Comparison of ENCODE assay signal across 22 mouse cellular contexts in genomic region chr16:31293761-31294160, GRCm38 (mm10). TPM values are rescaled to one million over a fixed set of nuclear protein-coding genes. Genes with fewer than 3 reads are reported as not detected.
DNase-seq lines count a peak whose midpoint lies in the region; ATAC-seq and TF ChIP-seq lines count a peak whose summit lies in the region.
"Had no signal": no experiment of that assay in that cellular context is flagged by ENCODE, and none has a peak within 500 bp of the region (broad histone marks: within the 10 kb centered on the region; RNA-seq: fewer than 3 reads in every experiment).

No protein-coding gene starts in this region.

- in situ Hi-C loops in CH12.LX (cut with MboI; ENCODE audit: low pct_ligation_motif_present, low pct_unique_long_range_greater_than_20kb, low sequenced_read_pairs), result no loop called here

- no peak for TF ChIP-seq CTCF in CH12.LX (conservative IDR thresholded peaks at IDR 0.05 in 1 of 2, IDR thresholded peaks at IDR 0.05 in 1 of 2; ENCODE audit: low read depth in 2 of 2, low read length in 2 of 2)

- H3K9me3 ChIP-seq in CH12.LX (replicated peaks; ENCODE audit: low read length), result no peaks in the 10 kb centered on the region
- no peaks in the 10 kb centered on the region for H3K9me3 ChIP-seq in midbrain, embryonic 14.5 days (ENCODE audit: control insufficient read depth, low read length)
- H3K9me3 ChIP-seq: embryonic facial prominence, embryonic 10.5 days; forebrain, embryonic 13.5 days; heart, embryonic 10.5 days; hindbrain, embryonic 12.5 days had no signal

- no peak for DNase-seq in CH12.LX (ENCODE audit: extremely low read depth)
- peak; percentile 16 for DNase-seq in brain, adult 2 months (ENCODE audit: low read depth, low spot score)
- DNase-seq in urinary bladder, postnatal 25 days (ENCODE audit: low spot score), result no peak
- no peak for DNase-seq in midbrain, embryonic 14.5 days
- no peak for DNase-seq in spleen, postnatal 14 days (ENCODE audit: low spot score in 2 of 2)
- no peak for DNase-seq in thymus, postnatal 36 days
- DNase-seq: adrenal gland, postnatal 14 days; cerebellum, adult 18-20 months; cerebellum, adult 9-11 months; cerebellum, postnatal 36 days; gastrocnemius, adult 2 months; gastrocnemius, postnatal 25 days; heart, adult 18-20 months had no signal

- ATAC-seq in megakaryocyte, adult 5-6 weeks (ENCODE audit: poor library complexity, severe bottlenecking), result peak; percentile 54
- ATAC-seq in midbrain, embryonic 14.5 days (ENCODE audit: low FRiP score, low TSS enrichment), result no peak
- ATAC-seq: activated CD4-positive, CD25-positive, alpha-beta regulatory T cell, adult 4 months; forebrain, embryonic 13.5 days; hindbrain, embryonic 16.5 days; inflammation-experienced regulatory T-cells, adult 6 months; intestine, postnatal 0 days had no signal

- TF ChIP-seq POLR2A in CH12.LX (IDR thresholded peaks at IDR 0.05; ENCODE audit: low read depth, low read length), result no peak

- H3K4me3 ChIP-seq in CH12.LX (replicated peaks in 1 of 3; ENCODE audit: low read depth in 2 of 3, low read length in 2 of 3, poor library complexity in 1 of 3), result no peak overlapping the region
- H3K4me3 ChIP-seq in midbrain, embryonic 14.5 days (replicated peaks; ENCODE audit: low read depth, low read length), result no peak overlapping the region
- H3K4me3 ChIP-seq: embryonic facial prominence, embryonic 10.5 days; forebrain, embryonic 13.5 days; gastrocnemius, adult 2 months; heart, embryonic 10.5 days; hindbrain, embryonic 12.5 days had no signal

- TF ChIP-seq RAD21 in CH12.LX (IDR thresholded peaks at IDR 0.05; ENCODE audit: low read depth, low read length), result no peak

- H3K9ac ChIP-seq in CH12.LX (ENCODE audit: insufficient read depth, low read depth), result no peak overlapping the region
- no peak overlapping the region for H3K9ac ChIP-seq in midbrain, embryonic 14.5 days (replicated peaks; ENCODE audit: low read length)
- H3K9ac ChIP-seq: forebrain, embryonic 13.5 days; hindbrain, embryonic 12.5 days had no signal

- H3K36me3 ChIP-seq in CH12.LX (replicated peaks in 1 of 2; ENCODE audit: control insufficient read depth in 1 of 2, insufficient read depth in 1 of 2, low read length in 1 of 2), result no peaks in the 10 kb centered on the region
- H3K36me3 ChIP-seq in midbrain, embryonic 14.5 days (ENCODE audit: control insufficient read depth, insufficient read depth, low read length), result no peaks in the 10 kb centered on the region
- H3K36me3 ChIP-seq: embryonic facial prominence, embryonic 10.5 days; heart, embryonic 10.5 days; hindbrain, embryonic 12.5 days had no signal

- no peak overlapping the region for H3K27ac ChIP-seq in CH12.LX (ENCODE audit: insufficient read depth, low read depth)
- H3K27ac ChIP-seq in midbrain, embryonic 14.5 days (replicated peaks; ENCODE audit: low read depth, low read length), result no peak overlapping the region
- H3K27ac ChIP-seq: embryonic facial prominence, embryonic 10.5 days; forebrain, embryonic 13.5 days; gastrocnemius, adult 2 months; heart, embryonic 10.5 days; hindbrain, embryonic 12.5 days had no signal

- peaks cover 4 to 10% of the 10 kb centered on the region in 2 experiments; a peak in 3 of 4 replicates for H3K4me1 ChIP-seq in CH12.LX (ENCODE audit: control insufficient read depth in 1 of 2, insufficient read depth in 2 of 2)
- H3K4me1 ChIP-seq in midbrain, embryonic 14.5 days (ENCODE audit: control insufficient read depth, insufficient read depth, low read length), result no peaks in the 10 kb centered on the region
- H3K4me1 ChIP-seq: forebrain, embryonic 13.5 days; hindbrain, embryonic 12.5 days had no signal

- no peaks in the 10 kb centered on the region for H3K27me3 ChIP-seq in CH12.LX (replicated peaks)
- no peaks in the 10 kb centered on the region for H3K27me3 ChIP-seq in midbrain, embryonic 14.5 days (ENCODE audit: control insufficient read depth, insufficient read depth, low read length)
- H3K27me3 ChIP-seq: forebrain, embryonic 13.5 days; hindbrain, embryonic 12.5 days had no signal

- no peak overlapping the region for H3K4me2 ChIP-seq in CH12.LX (ENCODE audit: insufficient read depth, low read depth, poor library complexity, severe bottlenecking)
- H3K4me2 ChIP-seq in midbrain, embryonic 14.5 days (ENCODE audit: low read length), result no peak overlapping the region
- H3K4me2 ChIP-seq: forebrain, embryonic 13.5 days; hindbrain, embryonic 12.5 days had no signal

- no peaks in the 10 kb centered on the region for H3K79me2 ChIP-seq in CH12.LX (replicated peaks; ENCODE audit: control insufficient read depth, extremely low read depth, insufficient read depth, poor library complexity, severe bottlenecking)

- TF ChIP-seq EP300 in CH12.LX (IDR thresholded peaks at IDR 0.05; ENCODE audit: low read length), result peak; percentile 24; the same call in 1 of the 2 replicates

- dilution Hi-C loops in CH12.LX (cut with MboI; ENCODE audit: extremely low pct_ligation_motif_present, extremely low pct_unique_long_range_greater_than_20kb, low sequenced_read_pairs), result no loop called here

- 88% methylated on average over 4 of the region's 4 CpGs for WGBS in midbrain, embryonic 14.5 days

TF ChIP-seq in CH12.LX, 34 proteins besides CTCF, POLR2A, EP300 and RAD21:
- TF ChIP-seq KAT2A (IDR thresholded peaks at IDR 0.05; ENCODE audit: insufficient replicate concordance, low read length) (no peak), ZKSCAN1 (IDR thresholded peaks at IDR 0.05; ENCODE audit: borderline replicate concordance, low read depth, low read length) (no peak), NRF1 (IDR thresholded peaks at IDR 0.05; ENCODE audit: low read depth, low read length) (no peak), BHLHE40 (IDR thresholded peaks at IDR 0.05; ENCODE audit: low read depth, low read length) (no peak), MYC (IDR thresholded peaks at IDR 0.05; ENCODE audit: low read depth, low read length) (no peak)

RNA-seq across cellular contexts. Expression of gene Ppp1r2, which starts 18.7 kb away (rescaled TPM):
- total RNA-seq in CH12.LX (2012; rRNA removed) (33.8 and 43.7 TPM in 2 replicates), CH12.LX (2014; rRNA removed) (75.4 and 84.5 TPM in 2 replicates)
- 62.4 and 73.0 TPM in 2 replicates for polyA plus RNA-seq in CH12.LX (2012; ENCODE audit: insufficient read length, low read depth)
- 85.4 and 90.2 TPM in 2 replicates for total RNA-seq in megakaryocyte, adult 5-6 weeks (2015)
- total RNA-seq in megakaryocyte, adult 5-6 weeks (2017), result 58.6 and 59.5 TPM in 2 replicates
- 82.0 and 100 TPM in 2 replicates for polyA plus RNA-seq in midbrain, embryonic 14.5 days (2014; fragmentation: Nextera tagmentation; extraction: Ambion mirVana)

RNA-seq across cellular contexts. Expression of gene Apod, which starts 20.8 kb away (rescaled TPM):
- total RNA-seq in CH12.LX (2012; rRNA removed), result 0.17 and 0.21 TPM in 2 replicates
- 0.26 TPM in 1 of 2 replicates, not detected in the other for total RNA-seq in CH12.LX (2014; rRNA removed)
- polyA plus RNA-seq in CH12.LX (2012; ENCODE audit: insufficient read length, low read depth), result 0.55 TPM in 1 of 2 replicates, not detected in the other
- 0.33 and 1.3 TPM in 2 replicates for total RNA-seq in megakaryocyte, adult 5-6 weeks (2015)
- total RNA-seq in megakaryocyte, adult 5-6 weeks (2017), result 0.33 and 0.53 TPM in 2 replicates
- 36.8 and 104 TPM in 2 replicates for polyA plus RNA-seq in midbrain, embryonic 14.5 days (2014; fragmentation: Nextera tagmentation; extraction: Ambion mirVana)
- polyA plus RNA-seq: activated CD4-positive, CD25-positive, alpha-beta regulatory T cell, adult 4 months; heart, embryonic 10.5 days had no signal
